Mouse (Mus musculus) liver, embryonic 14.5 days (tissue): ENCODE data around the gene Cdc123.

ENCODE experiments used
- CTCF ChIP-seq: IDR thresholded peaks from 2 replicates; pipeline ENCODE4 v1.5.1; 2016; ENCODE audit warnings: antibody characterized with exemption, low read depth, control low read depth
- EP300 ChIP-seq: IDR thresholded peaks from 2 replicates; pipeline ENCODE4 v1.6.1; 2016; ENCODE audit warnings: antibody characterized with exemption, low read depth

DNA sequence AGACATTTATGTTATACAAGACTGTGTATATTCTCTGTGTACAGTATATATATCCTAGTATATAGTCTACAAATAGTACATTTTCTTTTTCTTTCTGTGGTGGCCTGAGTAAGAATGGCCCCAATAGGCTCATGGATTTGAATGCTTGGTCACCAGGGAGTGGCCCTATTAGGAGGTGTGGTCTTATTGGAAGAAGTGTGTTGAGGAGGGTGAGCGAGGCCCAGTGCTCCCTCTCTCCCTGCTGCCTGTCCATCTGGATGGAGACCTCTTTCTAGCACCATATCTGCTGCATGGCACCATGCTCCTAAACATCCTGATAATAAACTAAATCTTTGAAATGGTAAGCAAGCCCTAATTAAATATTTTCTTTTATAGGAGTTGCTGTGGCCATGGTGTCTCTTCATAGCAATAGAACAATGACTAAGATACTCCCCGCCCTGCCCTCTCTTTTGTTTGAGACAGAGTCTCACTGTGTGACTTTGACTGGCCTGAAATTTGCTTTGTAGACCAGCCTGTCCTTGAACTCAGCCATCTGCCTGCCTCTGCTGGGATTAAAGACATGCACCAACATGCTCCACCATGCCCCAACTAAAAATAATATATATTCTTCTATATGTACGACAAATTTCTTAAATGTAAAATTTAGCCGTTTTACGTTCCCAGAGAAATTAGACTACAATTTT lies 34.8 kb downstream of the Cdc123 start:
- TF ChIP-seq CTCF (no peak), EP300 (no peak)
